Mouse (Mus musculus): ENCODE results near the gene Gm10153. TPM values are rescaled to one million over a fixed set of nuclear protein-coding genes. Genes with fewer than 3 reads are reported as not detected.
"Not testable (repeated sequence)": the region's sequence is repeated elsewhere in the genome, so short reads cannot be mapped to it uniquely, and the experiment has no call there.

Gene Gm10153
- polyA plus RNA-seq, 1 experiment from 2014 or later = not detected

- Histone ChIP-seq H3K27me3 (ENCODE audit: control insufficient read depth, insufficient read depth, low read length) (no peaks in the 10 kb centered on the region), H3K27ac (replicated peaks; ENCODE audit: low read depth, low read length) (no peak within 1 kb of the TSS), H3K4me1 (ENCODE audit: control insufficient read depth, insufficient read depth, low read length) (no peaks in the 10 kb centered on the region), H3K9me3 (replicated peaks; ENCODE audit: control insufficient read depth, low read length) (no peaks in the 10 kb centered on the region), H3K4me2 (ENCODE audit: low read depth, low read length) (no peak within 1 kb of the TSS), H3K36me3 (replicated peaks; ENCODE audit: control insufficient read depth, insufficient read depth, low read depth, low read length) (no peaks in the 10 kb centered on the region), H3K9ac (replicated peaks; ENCODE audit: low read length) (no peak within 1 kb of the TSS), H3K4me3 (ENCODE audit: low read depth, low read length) (no peak within 1 kb of the TSS)
- ATAC-seq (replicated peaks; ENCODE audit: insufficient number of reproducible peaks, low FRiP score, low TSS enrichment, low read depth) (no peak), DNase-seq (ENCODE audit: low spot score) (no peak)
- 73% methylated on average over 1 of the region's 1 CpGs for WGBS
Observed at GRCm38 (mm10) chr7:142201064-142201463, 10.9 kb upstream of the Gm10153 start, which contains the start of gene Krtap5-3. Gene Krtap5-3, plus strand, starts transcription at chr7:142201364.

- Histone ChIP-seq H3K9ac (replicated peaks; ENCODE audit: low read length) (no peak overlapping the region), H3K4me2 (ENCODE audit: low read depth, low read length) (no peak overlapping the region), H3K4me3 (ENCODE audit: low read depth, low read length) (no peak overlapping the region), H3K36me3 (replicated peaks; ENCODE audit: control insufficient read depth, insufficient read depth, low read depth, low read length) (no peaks in the 10 kb centered on the region), H3K9me3 (replicated peaks; ENCODE audit: control insufficient read depth, low read length) (no peaks in the 10 kb centered on the region), H3K4me1 (ENCODE audit: control insufficient read depth, insufficient read depth, low read length) (no peaks in the 10 kb centered on the region), H3K27ac (replicated peaks; ENCODE audit: low read depth, low read length) (no peak overlapping the region), H3K27me3 (ENCODE audit: control insufficient read depth, insufficient read depth, low read length) (no peaks in the 10 kb centered on the region)
- ATAC-seq (replicated peaks; ENCODE audit: insufficient number of reproducible peaks, low FRiP score, low TSS enrichment, low read depth) (no peak), DNase-seq (ENCODE audit: low spot score) (no peak)
- WGBS = 89% methylated on average over 2 of the region's 2 CpGs
Observed at GRCm38 (mm10) chr7:142198748-142199147, 8.6 kb upstream of the Gm10153 start.

GRCm38 (mm10) chr7:142188156-142188555 lies 2.0 kb downstream of the Gm10153 start:
- 69% methylated on average over 2 of the region's 2 CpGs for WGBS
- Histone ChIP-seq H3K4me2 (ENCODE audit: low read depth, low read length) (no peak overlapping the region), H3K9ac (replicated peaks; ENCODE audit: low read length) (no peak overlapping the region), H3K27ac (replicated peaks; ENCODE audit: low read depth, low read length) (no peak overlapping the region), H3K9me3 (replicated peaks; ENCODE audit: control insufficient read depth, low read length) (no peaks in the 10 kb centered on the region), H3K4me1 (ENCODE audit: control insufficient read depth, insufficient read depth, low read length) (no peaks in the 10 kb centered on the region), H3K36me3 (replicated peaks; ENCODE audit: control insufficient read depth, insufficient read depth, low read depth, low read length) (no peaks in the 10 kb centered on the region), H3K4me3 (ENCODE audit: low read depth, low read length) (no peak overlapping the region), H3K27me3 (ENCODE audit: control insufficient read depth, insufficient read depth, low read length) (no peaks in the 10 kb centered on the region)
- DNase-seq (ENCODE audit: low spot score) = no peak
- ATAC-seq (replicated peaks; ENCODE audit: insufficient number of reproducible peaks, low FRiP score, low TSS enrichment, low read depth) = no peak

- H3K36me3 ChIP-seq (replicated peaks; ENCODE audit: control insufficient read depth, insufficient read depth, low read depth, low read length) = no peaks in the 10 kb centered on the region
- no peak overlapping the region for H3K27ac ChIP-seq (replicated peaks; ENCODE audit: low read depth, low read length)
- H3K9me3 ChIP-seq (replicated peaks; ENCODE audit: control insufficient read depth, low read length) = no peaks in the 10 kb centered on the region
- H3K4me3 ChIP-seq (ENCODE audit: low read depth, low read length) = no peak overlapping the region
- ATAC-seq (replicated peaks; ENCODE audit: insufficient number of reproducible peaks, low FRiP score, low TSS enrichment, low read depth) (no peak), DNase-seq (ENCODE audit: low spot score) (no peak)
- WGBS = 80% methylated on average over 1 of the region's 1 CpGs
- no peak overlapping the region for H3K4me2 ChIP-seq (ENCODE audit: low read depth, low read length)
- H3K4me1 ChIP-seq (ENCODE audit: control insufficient read depth, insufficient read depth, low read length) = no peaks in the 10 kb centered on the region
- no peak overlapping the region for H3K9ac ChIP-seq (replicated peaks; ENCODE audit: low read length)
- no peaks in the 10 kb centered on the region for H3K27me3 ChIP-seq (ENCODE audit: control insufficient read depth, insufficient read depth, low read length)
Observed at GRCm38 (mm10) chr7:142181021-142181420, 9.2 kb downstream of the Gm10153 start.

DNA sequence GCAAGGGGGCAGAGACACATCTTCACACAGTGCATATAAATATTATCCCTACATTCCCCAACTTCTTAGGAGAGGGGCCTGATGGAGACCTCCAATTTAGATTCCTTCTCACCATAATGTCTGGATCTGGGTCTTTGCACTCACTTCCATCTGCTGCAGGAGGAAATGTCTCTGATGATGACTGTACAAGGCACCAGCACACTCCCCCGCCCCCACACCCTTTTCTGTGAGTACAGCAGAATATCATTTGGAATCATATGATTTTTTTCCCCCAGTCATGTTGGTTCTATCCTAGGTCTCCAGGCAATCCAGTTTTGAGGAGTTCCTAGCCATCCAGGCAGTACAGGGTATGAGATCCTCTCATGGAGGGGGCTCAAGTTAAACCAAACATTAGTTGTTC lies 11.5 kb downstream of the Gm10153 start:
- DNase-seq (ENCODE audit: low spot score) (no peak), ATAC-seq (replicated peaks; ENCODE audit: insufficient number of reproducible peaks, low FRiP score, low TSS enrichment, low read depth) (no peak)
- Histone ChIP-seq H3K27ac (replicated peaks; ENCODE audit: low read depth, low read length) (no peak overlapping the region), H3K9ac (replicated peaks; ENCODE audit: low read length) (no peak overlapping the region), H3K36me3 (replicated peaks; ENCODE audit: control insufficient read depth, insufficient read depth, low read depth, low read length) (no peaks in the 10 kb centered on the region), H3K4me1 (ENCODE audit: control insufficient read depth, insufficient read depth, low read length) (no peaks in the 10 kb centered on the region), H3K4me2 (ENCODE audit: low read depth, low read length) (no peak overlapping the region), H3K4me3 (ENCODE audit: low read depth, low read length) (no peak overlapping the region), H3K9me3 (replicated peaks; ENCODE audit: control insufficient read depth, low read length) (no peaks in the 10 kb centered on the region), H3K27me3 (ENCODE audit: control insufficient read depth, insufficient read depth, low read length) (no peaks in the 10 kb centered on the region)
- 96% methylated on average over 1 of the region's 1 CpGs for WGBS

DNA sequence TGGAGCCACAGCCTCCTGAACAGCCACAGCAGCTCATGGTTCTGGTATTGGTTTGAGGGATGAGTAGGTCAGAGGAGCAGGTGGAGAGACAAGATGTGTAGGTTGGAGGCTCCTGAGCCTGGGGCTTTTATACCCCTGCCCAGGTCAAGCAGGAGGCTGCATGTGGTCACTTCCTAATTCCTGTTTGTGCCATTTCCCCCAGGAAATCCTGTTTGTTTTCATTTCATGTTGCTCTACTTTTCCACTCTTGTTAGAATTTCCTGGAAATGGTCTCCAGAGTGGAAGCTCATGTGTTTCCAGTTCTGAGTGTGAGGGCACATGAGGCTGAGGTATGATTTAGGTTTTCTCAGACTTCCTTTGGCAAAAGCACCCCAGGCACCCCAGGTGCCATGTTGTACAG lies 14.3 kb downstream of the Gm10153 start, which contains the start of gene Krtap5-2:
Gene Krtap5-2, minus strand, starts transcription at position 101 of the 400 bp plus-strand sequence.
- not testable (repeated sequence) for ATAC-seq (replicated peaks; ENCODE audit: insufficient number of reproducible peaks, low FRiP score, low TSS enrichment, low read depth); H3K27ac ChIP-seq (replicated peaks; ENCODE audit: low read depth, low read length); H3K9ac ChIP-seq (replicated peaks; ENCODE audit: low read length); H3K4me1 ChIP-seq (ENCODE audit: control insufficient read depth, insufficient read depth, low read length); H3K9me3 ChIP-seq (replicated peaks; ENCODE audit: control insufficient read depth, low read length); H3K4me2 ChIP-seq (ENCODE audit: low read depth, low read length); H3K4me3 ChIP-seq (ENCODE audit: low read depth, low read length); H3K36me3 ChIP-seq (replicated peaks; ENCODE audit: control insufficient read depth, insufficient read depth, low read depth, low read length); DNase-seq (ENCODE audit: low spot score); H3K27me3 ChIP-seq (ENCODE audit: control insufficient read depth, insufficient read depth, low read length)

- Histone ChIP-seq H3K4me1 (ENCODE audit: control insufficient read depth, insufficient read depth, low read length) (no peaks in the 10 kb centered on the region), H3K4me3 (ENCODE audit: low read depth, low read length) (no peak overlapping the region), H3K9ac (replicated peaks; ENCODE audit: low read length) (no peak overlapping the region), H3K27ac (replicated peaks; ENCODE audit: low read depth, low read length) (no peak overlapping the region), H3K4me2 (ENCODE audit: low read depth, low read length) (no peak overlapping the region), H3K27me3 (ENCODE audit: control insufficient read depth, insufficient read depth, low read length) (no peaks in the 10 kb centered on the region), H3K36me3 (replicated peaks; ENCODE audit: control insufficient read depth, insufficient read depth, low read depth, low read length) (no peaks in the 10 kb centered on the region), H3K9me3 (replicated peaks; ENCODE audit: control insufficient read depth, low read length) (no peaks in the 10 kb centered on the region)
- DNase-seq (ENCODE audit: low spot score) = peak; percentile 76
- no peak for ATAC-seq (replicated peaks; ENCODE audit: insufficient number of reproducible peaks, low FRiP score, low TSS enrichment, low read depth)
- WGBS = 44% methylated on average over 3 of the region's 3 CpGs
Observed at GRCm38 (mm10) chr7:142169836-142170235, 20.4 kb downstream of the Gm10153 start.

DNA sequence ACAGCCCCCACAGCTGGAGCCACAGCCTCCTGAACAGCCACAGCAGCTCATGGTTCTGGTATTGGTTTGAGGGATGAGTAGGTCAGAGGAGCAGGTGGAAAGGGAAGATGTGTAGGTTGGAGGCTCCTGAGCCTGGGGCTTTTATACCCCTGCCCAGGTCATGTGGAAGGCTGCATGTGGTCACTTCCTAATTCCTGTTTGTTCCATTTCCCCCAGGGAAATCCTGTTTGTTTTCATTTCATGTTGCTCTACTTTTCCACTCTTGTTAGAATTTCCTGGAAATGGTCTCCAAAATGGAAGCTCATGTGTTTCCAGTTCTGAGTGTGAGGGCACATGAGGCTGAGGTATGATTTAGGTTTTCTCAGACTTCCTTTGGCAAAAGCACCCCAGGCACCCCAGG lies 24.6 kb downstream of the Gm10153 start, which contains the start of gene Gm4553:
Gene Gm4553, minus strand, starts transcription at position 101 of the 400 bp plus-strand sequence.
- H3K27me3 ChIP-seq (ENCODE audit: control insufficient read depth, insufficient read depth, low read length); H3K9ac ChIP-seq (replicated peaks; ENCODE audit: low read length); ATAC-seq (replicated peaks; ENCODE audit: insufficient number of reproducible peaks, low FRiP score, low TSS enrichment, low read depth); DNase-seq (ENCODE audit: low spot score); H3K4me2 ChIP-seq (ENCODE audit: low read depth, low read length); H3K27ac ChIP-seq (replicated peaks; ENCODE audit: low read depth, low read length); H3K4me3 ChIP-seq (ENCODE audit: low read depth, low read length); H3K9me3 ChIP-seq (replicated peaks; ENCODE audit: control insufficient read depth, low read length); H3K36me3 ChIP-seq (replicated peaks; ENCODE audit: control insufficient read depth, insufficient read depth, low read depth, low read length); H3K4me1 ChIP-seq (ENCODE audit: control insufficient read depth, insufficient read depth, low read length): not testable (repeated sequence)

All from embryonic facial prominence, embryonic 11.5 days (tissue).